Mouse (Mus musculus): ENCODE measurements around the gene Aldh1a2. TPM values are rescaled to one million over a fixed set of nuclear protein-coding genes. Genes with fewer than 3 reads are reported as not detected.

The Aldh1a2 gene
- polyA plus RNA-seq, 1 experiment from 2014 or later = 27.3 TPM

DNA sequence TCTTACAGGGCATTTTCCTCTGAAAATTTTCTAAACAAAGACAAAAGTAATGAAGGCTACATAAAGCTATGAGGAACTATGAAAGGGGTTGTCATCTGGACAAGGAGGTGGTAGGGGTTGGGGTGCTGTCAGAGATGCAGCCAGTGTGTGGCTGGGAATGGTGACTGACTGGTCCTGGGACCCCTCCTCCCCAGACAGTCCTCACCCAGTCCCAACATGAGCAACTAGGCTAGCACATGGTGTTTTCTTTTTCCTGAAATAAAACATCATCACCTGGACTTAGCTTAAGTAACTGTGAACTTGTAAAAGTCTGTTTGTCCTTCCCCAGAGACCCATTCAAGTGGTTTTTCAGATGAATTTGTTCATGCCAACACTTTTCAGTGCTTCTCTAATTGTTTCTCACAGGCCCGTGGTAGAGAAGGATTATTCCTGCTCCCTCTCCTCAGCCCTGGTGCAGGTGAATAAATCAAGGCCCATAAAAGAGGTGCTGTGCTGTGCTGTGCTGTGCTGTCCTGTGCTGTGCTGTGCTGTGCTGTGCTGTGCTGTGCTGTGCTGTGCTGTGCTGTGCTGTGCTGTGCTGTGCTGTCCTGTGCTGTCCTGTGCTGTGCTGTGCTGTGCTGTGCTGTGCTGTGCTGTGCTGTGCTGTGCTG, 107.8 kb downstream of the Aldh1a2 start:
- no peaks in the 10 kb centered on the region for H3K4me1 ChIP-seq (ENCODE audit: control insufficient read depth, insufficient read depth, low read depth, low read length)
- no peak overlapping the region for H3K4me2 ChIP-seq (ENCODE audit: low read length)
- H3K4me3 ChIP-seq (ENCODE audit: low read length) = no peak overlapping the region
- H3K9ac ChIP-seq (ENCODE audit: low read depth, low read length) = no peak overlapping the region
- ATAC-seq = no peak
- no peaks in the 10 kb centered on the region for H3K9me3 ChIP-seq (ENCODE audit: control insufficient read depth, low read length)
- no peak overlapping the region for H3K27ac ChIP-seq (ENCODE audit: low read depth, low read length)
- H3K36me3 ChIP-seq (ENCODE audit: control insufficient read depth, insufficient read depth, low read length) = no peaks in the 10 kb centered on the region
- H3K27me3 ChIP-seq (replicated peaks; ENCODE audit: control insufficient read depth, insufficient read depth, low read length) = no peaks in the 10 kb centered on the region
- WGBS = 52% methylated on average over 1 of the region's 1 CpGs

DNA sequence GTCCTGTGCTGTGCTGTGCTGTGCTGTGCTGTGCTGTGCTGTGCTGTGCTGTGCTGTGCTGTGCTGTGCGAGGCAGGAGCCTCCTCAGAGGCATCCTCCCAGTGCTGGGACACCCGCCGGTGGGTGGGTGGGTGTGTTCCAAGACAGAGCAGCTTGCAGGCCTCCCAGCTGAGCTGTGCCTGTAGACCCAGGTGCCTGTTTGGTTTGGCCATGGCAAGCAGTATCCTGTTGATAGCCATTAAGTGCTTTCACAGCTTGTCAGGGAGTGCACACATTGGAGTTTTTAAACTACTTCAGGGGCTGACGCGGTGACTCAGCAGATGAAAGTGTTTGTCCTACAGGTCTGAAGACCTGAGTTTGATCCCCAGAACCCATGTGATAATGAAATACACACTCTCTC, 108.5 kb downstream of the Aldh1a2 start:
- no peak for ATAC-seq
- no peak overlapping the region for H3K27ac ChIP-seq (ENCODE audit: low read depth, low read length)

DNA sequence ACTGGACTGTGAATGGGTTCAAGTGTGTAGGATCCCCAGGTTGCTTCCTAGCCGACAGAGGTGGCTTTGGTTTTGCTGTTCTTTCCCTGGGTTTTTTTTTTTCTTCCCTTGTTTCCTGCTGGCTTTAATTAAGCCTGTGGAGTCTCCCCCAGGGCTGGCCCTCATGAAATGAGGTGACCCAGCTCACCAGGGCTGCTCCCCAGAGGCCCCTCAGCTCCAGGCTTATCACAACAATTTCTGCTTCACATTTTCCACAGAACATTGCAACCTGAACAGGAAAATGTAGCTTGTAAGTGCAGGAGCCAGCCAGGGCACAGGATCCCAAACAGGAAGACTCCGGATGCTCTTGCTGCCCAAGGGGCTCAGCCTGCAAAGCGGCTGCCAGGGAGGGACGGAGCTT, 110.7 kb downstream of the Aldh1a2 start:
- no peak for ATAC-seq
- Histone ChIP-seq H3K4me1 (ENCODE audit: control insufficient read depth, insufficient read depth, low read depth, low read length) (no peaks in the 10 kb centered on the region), H3K9me3 (ENCODE audit: control insufficient read depth, low read length) (no peaks in the 10 kb centered on the region), H3K4me3 (ENCODE audit: low read length) (no peak overlapping the region), H3K4me2 (ENCODE audit: low read length) (no peak overlapping the region), H3K9ac (ENCODE audit: low read depth, low read length) (no peak overlapping the region), H3K27ac (ENCODE audit: low read depth, low read length) (no peak overlapping the region), H3K27me3 (replicated peaks; ENCODE audit: control insufficient read depth, insufficient read depth, low read length) (no peaks in the 10 kb centered on the region), H3K36me3 (ENCODE audit: control insufficient read depth, insufficient read depth, low read length) (no peaks in the 10 kb centered on the region)
- WGBS = 73% methylated on average over 4 of the region's 4 CpGs

More for the DNA sequence above, 108.5 kb downstream of the Aldh1a2 start:
- Histone ChIP-seq H3K36me3 (ENCODE audit: control insufficient read depth, insufficient read depth, low read length) (no peaks in the 10 kb centered on the region), H3K27me3 (replicated peaks; ENCODE audit: control insufficient read depth, insufficient read depth, low read length) (no peaks in the 10 kb centered on the region), H3K9me3 (ENCODE audit: control insufficient read depth, low read length) (no peaks in the 10 kb centered on the region), H3K4me1 (ENCODE audit: control insufficient read depth, insufficient read depth, low read depth, low read length) (no peaks in the 10 kb centered on the region), H3K4me3 (ENCODE audit: low read length) (no peak overlapping the region), H3K9ac (ENCODE audit: low read depth, low read length) (no peak overlapping the region), H3K4me2 (ENCODE audit: low read length) (no peak overlapping the region)
- WGBS = 77% methylated on average over 5 of the region's 5 CpGs

DNA sequence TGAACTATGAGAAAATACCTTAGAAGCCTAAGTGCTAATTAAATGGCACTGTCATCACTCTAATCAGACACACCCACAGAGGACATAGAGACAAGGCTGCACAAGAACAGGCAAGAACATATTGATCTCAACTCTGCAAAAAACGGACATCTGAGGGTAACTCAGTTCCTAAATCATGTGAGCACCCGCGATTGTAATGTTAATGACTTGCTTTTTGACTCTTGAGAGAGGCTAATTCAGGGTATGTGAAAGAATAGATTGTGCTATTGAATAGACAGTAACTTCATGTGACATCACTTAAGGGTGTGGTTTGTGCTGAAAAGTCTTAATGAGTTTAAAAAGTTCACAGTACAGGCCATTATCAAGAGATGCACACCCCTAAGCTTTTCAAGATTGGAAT, 116.1 kb downstream of the Aldh1a2 start:
- H3K9me3 ChIP-seq (ENCODE audit: control insufficient read depth, low read length) = no peaks in the 10 kb centered on the region
- no peak overlapping the region for H3K4me3 ChIP-seq (ENCODE audit: low read length)
- no peak overlapping the region for H3K4me2 ChIP-seq (ENCODE audit: low read length)
- no peaks in the 10 kb centered on the region for H3K4me1 ChIP-seq (ENCODE audit: control insufficient read depth, insufficient read depth, low read depth, low read length)
- no peaks in the 10 kb centered on the region for H3K36me3 ChIP-seq (ENCODE audit: control insufficient read depth, insufficient read depth, low read length)
- H3K27me3 ChIP-seq (replicated peaks; ENCODE audit: control insufficient read depth, insufficient read depth, low read length) = no peaks in the 10 kb centered on the region
- WGBS = 55% methylated on average over 3 of the region's 3 CpGs
- no peak overlapping the region for H3K9ac ChIP-seq (ENCODE audit: low read depth, low read length)
- H3K27ac ChIP-seq (ENCODE audit: low read depth, low read length) = no peak overlapping the region
- ATAC-seq = no peak

DNA sequence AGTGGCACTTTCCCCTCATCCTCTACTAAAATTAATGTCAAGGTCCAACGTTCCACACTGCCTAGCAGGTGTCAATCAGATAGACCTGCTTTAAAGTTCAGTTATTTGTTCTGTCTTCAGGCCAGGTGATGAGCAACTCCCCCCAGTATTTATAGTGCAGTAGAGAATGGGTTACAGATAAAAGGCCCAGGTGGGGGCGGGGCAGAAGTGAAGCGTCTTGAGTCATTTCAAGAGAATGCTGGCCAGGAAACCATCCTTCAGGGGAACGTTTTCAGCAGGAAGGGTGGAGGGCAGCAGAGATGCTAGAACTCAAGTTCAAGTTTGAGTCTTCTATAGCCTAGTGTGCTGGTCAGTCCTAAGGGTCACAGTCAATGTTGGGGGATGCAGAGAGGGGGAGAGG, 121.1 kb downstream of the Aldh1a2 start:
- Histone ChIP-seq H3K36me3 (ENCODE audit: control insufficient read depth, insufficient read depth, low read length) (no peaks in the 10 kb centered on the region), H3K4me3 (ENCODE audit: low read length) (no peak overlapping the region), H3K4me1 (ENCODE audit: control insufficient read depth, insufficient read depth, low read depth, low read length) (no peaks in the 10 kb centered on the region), H3K27ac (ENCODE audit: low read depth, low read length) (no peak overlapping the region), H3K27me3 (replicated peaks; ENCODE audit: control insufficient read depth, insufficient read depth, low read length) (no peaks in the 10 kb centered on the region), H3K9me3 (ENCODE audit: control insufficient read depth, low read length) (no peaks in the 10 kb centered on the region), H3K9ac (ENCODE audit: low read depth, low read length) (no peak overlapping the region), H3K4me2 (ENCODE audit: low read length) (no peak overlapping the region)
- WGBS = 66% methylated on average over 4 of the region's 4 CpGs
- ATAC-seq = no peak

DNA sequence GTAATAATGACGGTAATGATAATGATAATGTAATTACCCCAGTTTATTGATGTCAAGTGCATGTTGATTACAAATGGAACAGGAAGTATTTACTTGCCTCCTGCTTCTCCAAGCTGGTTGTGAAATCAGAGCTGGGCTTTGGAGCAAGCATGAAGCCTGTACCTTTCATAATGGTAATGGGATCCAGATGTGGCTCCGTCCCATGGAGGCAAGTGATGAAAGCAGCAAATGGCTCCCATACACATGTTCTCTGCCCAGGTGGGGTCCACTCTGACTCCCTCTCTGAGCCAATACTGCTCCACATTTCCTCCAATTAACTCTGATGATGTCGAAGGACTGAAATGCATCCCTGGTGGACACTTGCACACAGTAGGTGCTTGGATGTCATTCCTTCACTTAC, 121.8 kb downstream of the Aldh1a2 start:
- no peak overlapping the region for H3K4me3 ChIP-seq (ENCODE audit: low read length)
- no peaks in the 10 kb centered on the region for H3K4me1 ChIP-seq (ENCODE audit: control insufficient read depth, insufficient read depth, low read depth, low read length)
- no peak overlapping the region for H3K9ac ChIP-seq (ENCODE audit: low read depth, low read length)
- no peaks in the 10 kb centered on the region for H3K36me3 ChIP-seq (ENCODE audit: control insufficient read depth, insufficient read depth, low read length)
- 89% methylated on average over 3 of the region's 3 CpGs for WGBS
- H3K27me3 ChIP-seq (replicated peaks; ENCODE audit: control insufficient read depth, insufficient read depth, low read length) = no peaks in the 10 kb centered on the region
- H3K4me2 ChIP-seq (ENCODE audit: low read length) = no peak overlapping the region
- no peak for ATAC-seq
- no peak overlapping the region for H3K27ac ChIP-seq (ENCODE audit: low read depth, low read length)
- no peaks in the 10 kb centered on the region for H3K9me3 ChIP-seq (ENCODE audit: control insufficient read depth, low read length)

DNA sequence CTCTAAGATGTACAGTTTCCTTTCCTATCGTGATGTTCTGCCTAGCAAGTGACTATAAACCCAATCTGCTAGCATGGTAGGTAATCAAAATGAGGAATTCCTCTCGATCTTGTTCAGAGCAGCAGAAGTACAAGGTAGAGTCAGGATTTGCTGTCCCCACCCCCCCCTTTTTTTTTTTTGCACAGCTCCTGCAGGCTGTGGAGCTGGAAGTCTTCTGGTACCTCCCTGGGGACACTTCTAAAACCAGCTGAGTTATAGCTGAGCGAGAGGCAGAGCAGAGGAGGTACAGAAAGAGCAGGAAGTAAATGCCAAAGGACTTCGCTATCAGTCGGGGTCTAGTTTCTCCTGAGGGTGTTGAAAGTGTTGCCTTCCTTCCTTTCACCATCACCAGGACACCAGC, 124.5 kb downstream of the Aldh1a2 start:
- no peaks in the 10 kb centered on the region for H3K36me3 ChIP-seq (ENCODE audit: control insufficient read depth, insufficient read depth, low read length)
- H3K27ac ChIP-seq (ENCODE audit: low read depth, low read length) = no peak overlapping the region
- H3K4me1 ChIP-seq (ENCODE audit: control insufficient read depth, insufficient read depth, low read depth, low read length) = no peaks in the 10 kb centered on the region
- H3K27me3 ChIP-seq (replicated peaks; ENCODE audit: control insufficient read depth, insufficient read depth, low read length) = no peaks in the 10 kb centered on the region
- no peak for ATAC-seq
- H3K4me2 ChIP-seq (ENCODE audit: low read length) = no peak overlapping the region
- H3K4me3 ChIP-seq (ENCODE audit: low read length) = no peak overlapping the region
- no peak overlapping the region for H3K9ac ChIP-seq (ENCODE audit: low read depth, low read length)
- no peaks in the 10 kb centered on the region for H3K9me3 ChIP-seq (ENCODE audit: control insufficient read depth, low read length)
- WGBS = 73% methylated on average over 5 of the region's 5 CpGs

Other genes starting within 250 kb of the Aldh1a2 start
- 1.3 and 1.9 TPM in 2 replicates for gene Aqp9, start 47.1 kb upstream of the Aldh1a2 start, polyA plus RNA-seq (2015; fragmentation: Nextera tagmentation; extraction: Ambion mirVana)

Data from hindbrain, embryonic 16.5 days (tissue).